Mouse (Mus musculus) stomach, embryonic 14.5 days (tissue): ENCODE data around the gene Tbc1d25. TPM values are rescaled to one million over a fixed set of nuclear protein-coding genes. Genes with fewer than 3 reads are reported as not detected.

Source experiments
- ATAC-seq: fragments of 200-750 bp; cut with Nextera tagmentation; 2 replicates; pipeline ENCODE4 v1.8.0; 2017; ENCODE audit warnings: low read depth, moderate TSS enrichment; ENCODE audit not compliant: insufficient number of reproducible peaks, insufficient read depth, low FRiP score
- H3K27ac ChIP-seq: fragments of 300-500 bp; sonication (generic); 2 replicates; pipeline ENCODE4 v1.5.1; 2014; ENCODE audit warnings: mild to moderate bottlenecking, low read length, moderate library complexity, mixed read lengths
- H3K27me3 ChIP-seq: fragments of 300-500 bp; sonication (generic); 2 replicates; pipeline ENCODE4 v1.6.1; 2014; ENCODE audit warnings: low read length, control low read depth, mixed read lengths; ENCODE audit not compliant: control insufficient read depth, insufficient read depth
- H3K36me3 ChIP-seq: fragments of 300-500 bp; sonication (generic); 2 replicates; pipeline ENCODE4 v1.6.1; 2014; ENCODE audit warnings: mild to moderate bottlenecking, control low read depth, low read length, moderate library complexity, mixed read lengths; ENCODE audit not compliant: control insufficient read depth, insufficient read depth
- H3K4me1 ChIP-seq: fragments of 300-500 bp; sonication (generic); 2 replicates; pipeline ENCODE4 v1.6.1; 2014; ENCODE audit warnings: low read length, control low read depth, mixed read lengths; ENCODE audit not compliant: control insufficient read depth, insufficient read depth
- H3K4me2 ChIP-seq: fragments of 300-500 bp; sonication (generic); replicated peaks from 2 replicates; pipeline ENCODE4 v1.6.1; 2014; ENCODE audit warnings: low read depth, low read length, control low read depth
- H3K4me3 ChIP-seq: fragments of 300-500 bp; sonication (generic); 2 replicates; pipeline ENCODE4 v1.5.1; 2014; ENCODE audit warnings: low read depth, low read length, control low read depth
- H3K9ac ChIP-seq: fragments of 300-500 bp; sonication (generic); replicated peaks from 2 replicates; pipeline ENCODE4 v1.6.1; 2014; ENCODE audit warnings: low read depth, mild to moderate bottlenecking, control low read depth, low read length, moderate library complexity, mixed read lengths
- H3K9me3 ChIP-seq: fragments of 300-500 bp; sonication (generic); 2 replicates; pipeline ENCODE4 v1.6.1; 2016; ENCODE audit warnings: low read depth, low read length, control low read depth; ENCODE audit not compliant: control insufficient read depth
- WGBS: fragments of 180-500 bp; shearing (Covaris S2); extraction: QIAGEN DNeasy Blood & Tissue Kit; methylation state at CpG from one replicate; pipeline ENCODE4 v1.1.7; 2014; 5-methylcytosine and 5-hydroxymethylcytosine counted together
- polyA plus RNA-seq: library from polyadenylated mRNA; unstranded; fragments of >200 nt; fragmentation: Nextera tagmentation; extraction: Ambion mirVana; gene quantifications from 2 replicates; pipeline ENCODE4 v1.2.1, GENCODE M21; 2014

The Tbc1d25 gene
- polyA plus RNA-seq, 1 experiment from 2014 or later: 14.6 TPM

GRCm38 (mm10) chrX:8192640-8193418, 16.8 kb upstream of the Tbc1d25 start:
- Histone ChIP-seq H3K9ac (peak overlapping the region; percentile 36), H3K27ac (no peak overlapping the region), H3K9me3 (no peaks in the 10 kb centered on the region), H3K4me1 (no peaks in the 10 kb centered on the region), H3K4me2 (peak overlapping the region; percentile 51), H3K4me3 (peak overlapping the region; percentile 43), H3K36me3 (no peaks in the 10 kb centered on the region), H3K27me3 (no peaks in the 10 kb centered on the region)
- peak; percentile 97 for ATAC-seq
- WGBS: 20% methylated on average over 38 of the region's 38 CpGs

GRCm38 (mm10) chrX:8192126-8192639, 16.2 kb upstream of the Tbc1d25 start:
- H3K9ac ChIP-seq: peak overlapping the region; percentile 36
- no peak overlapping the region for H3K27ac ChIP-seq
- no peak for ATAC-seq
- H3K4me2 ChIP-seq: peak overlapping the region; percentile 51
- H3K36me3 ChIP-seq: no peaks in the 10 kb centered on the region
- no peaks in the 10 kb centered on the region for H3K27me3 ChIP-seq
- H3K4me3 ChIP-seq: peak overlapping the region; percentile 43
- no peaks in the 10 kb centered on the region for H3K9me3 ChIP-seq
- 18% methylated on average over 13 of the region's 13 CpGs for WGBS
- no peaks in the 10 kb centered on the region for H3K4me1 ChIP-seq

- Histone ChIP-seq H3K9ac (no peak overlapping the region), H3K27ac (no peak overlapping the region)
- no peak for ATAC-seq
Observed at GRCm38 (mm10) chrX:8182871-8183540, 7.0 kb upstream of the Tbc1d25 start.

DNA sequence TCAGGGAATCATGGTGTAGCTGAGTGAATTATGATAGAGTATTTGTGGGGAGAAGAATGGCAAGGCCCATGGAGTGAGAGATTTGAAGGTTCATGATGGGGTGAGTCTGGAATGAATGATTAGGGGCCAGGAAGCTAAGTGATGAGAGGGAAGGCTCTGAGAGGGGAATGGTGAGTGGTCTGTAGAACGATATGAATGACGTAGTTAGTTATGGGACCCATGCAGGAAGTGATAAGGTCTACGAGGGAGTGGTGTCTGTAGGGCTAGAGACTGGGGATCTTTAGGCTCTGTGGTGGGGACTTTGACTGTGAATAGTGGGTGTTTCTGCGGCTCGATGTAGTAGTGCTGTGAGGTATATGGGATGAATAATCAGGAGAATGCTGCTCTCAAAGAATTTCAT, 3.7 kb upstream of the Tbc1d25 start:
- Histone ChIP-seq H3K4me2 (no peak overlapping the region), H3K27ac (no peak overlapping the region), H3K4me1 (0 out of 2 replicates have a peak, but pooled peaks cover 2% of the 10 kb centered on the region), H3K4me3 (no peak overlapping the region), H3K36me3 (no peaks in the 10 kb centered on the region), H3K9ac (no peak overlapping the region), H3K27me3 (no peaks in the 10 kb centered on the region), H3K9me3 (no peaks in the 10 kb centered on the region)
- ATAC-seq: no peak
- WGBS: 79% methylated on average over 5 of the region's 5 CpGs

More at GRCm38 (mm10) chrX:8182871-8183540, 7.0 kb upstream of the Tbc1d25 start:
- Histone ChIP-seq H3K4me2 (no peak overlapping the region), H3K4me3 (no peak overlapping the region), H3K4me1 (no peaks in the 10 kb centered on the region), H3K36me3 (no peaks in the 10 kb centered on the region), H3K9me3 (no peaks in the 10 kb centered on the region), H3K27me3 (no peaks in the 10 kb centered on the region)
- WGBS: 18% methylated on average over 7 of the region's 7 CpGs

- Histone ChIP-seq H3K4me2 (no peak overlapping the region), H3K4me1 (0 out of 2 replicates have a peak, but pooled peaks cover 4% of the 10 kb centered on the region), H3K4me3 (no peak overlapping the region), H3K27me3 (no peaks in the 10 kb centered on the region), H3K9me3 (no peaks in the 10 kb centered on the region), H3K9ac (no peak overlapping the region), H3K27ac (no peak overlapping the region), H3K36me3 (no peaks in the 10 kb centered on the region)
- ATAC-seq: no peak
- 90% methylated on average over 2 of the region's 2 CpGs for WGBS
Observed at GRCm38 (mm10) chrX:8178871-8179270, 2.9 kb upstream of the Tbc1d25 start.

DNA sequence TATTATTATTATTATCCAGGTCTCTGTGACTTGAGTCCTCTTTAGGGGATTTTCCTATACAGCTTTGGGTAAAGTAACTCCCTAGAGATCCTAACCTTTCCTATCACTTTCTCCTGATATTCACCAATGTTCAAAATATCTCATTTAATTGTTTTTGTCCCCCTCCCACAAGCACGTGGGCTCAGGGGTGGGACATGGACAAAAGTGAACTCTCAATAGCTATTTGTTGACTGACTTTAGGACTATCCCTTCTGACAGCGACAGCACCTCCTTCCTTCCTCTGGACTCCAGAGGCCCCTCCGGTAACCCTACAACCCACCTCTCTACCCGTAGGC, 845 bp downstream of the Tbc1d25 start:
- Histone ChIP-seq H3K4me2 (peak overlapping the region; percentile 48), H3K4me3 (peak overlapping the region; percentile 48), H3K27ac (no peak overlapping the region), H3K36me3 (no peaks in the 10 kb centered on the region; the same call in 1 of the 2 replicates), H3K9me3 (no peaks in the 10 kb centered on the region), H3K9ac (no peak overlapping the region; the same call in 1 of the 2 replicates), H3K4me1 (0 out of 2 replicates have a peak, but pooled peaks cover 4% of the 10 kb centered on the region), H3K27me3 (no peaks in the 10 kb centered on the region)
- WGBS: 9% methylated on average over 4 of the region's 4 CpGs
- no peak for ATAC-seq

DNA sequence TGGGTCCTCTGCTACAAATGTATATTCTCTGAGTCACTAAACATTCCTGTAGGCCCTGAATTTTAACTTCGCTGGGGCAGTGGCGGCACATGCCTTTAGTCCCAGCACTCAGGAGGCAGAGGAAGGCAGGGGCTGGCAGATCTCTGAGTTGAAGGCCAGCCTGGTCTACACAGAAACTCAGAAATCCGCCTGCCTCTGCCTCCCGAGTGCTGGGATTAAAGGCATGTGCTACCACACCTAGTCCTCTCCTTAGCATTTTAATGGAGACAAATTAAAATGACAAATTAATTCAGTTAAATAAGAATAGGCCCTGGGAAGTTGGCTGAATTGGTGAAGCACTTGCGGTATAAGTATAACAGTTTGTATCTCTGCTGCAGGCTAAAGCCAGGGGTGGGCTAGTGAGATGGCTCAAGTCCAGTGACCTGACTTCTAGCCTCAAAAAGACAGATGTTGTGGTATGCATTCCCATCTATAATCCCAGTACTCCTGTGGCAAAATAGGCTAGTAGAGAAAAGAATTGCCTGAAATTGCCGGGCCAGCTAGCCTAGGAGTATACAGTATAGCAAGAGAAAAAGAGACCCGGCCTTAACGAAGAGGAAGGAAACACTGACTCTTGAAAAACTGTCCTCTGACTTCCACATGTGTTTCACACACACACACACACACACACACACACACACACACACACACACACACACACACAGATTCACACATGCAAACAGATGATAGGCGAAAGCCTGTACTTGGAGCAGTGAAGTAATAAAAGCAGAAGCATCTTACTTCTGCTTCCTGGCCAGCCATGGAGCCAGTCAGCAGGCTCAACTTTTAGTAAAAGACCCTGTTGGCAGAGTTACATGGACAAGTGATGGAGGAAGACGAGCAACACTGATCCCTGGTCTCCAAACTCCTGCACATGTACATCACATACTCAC, 8.0 kb downstream of the Tbc1d25 start:
- H3K36me3 ChIP-seq: no peaks in the 10 kb centered on the region; the same call in 1 of the 2 replicates
- H3K4me1 ChIP-seq: no peaks in the 10 kb centered on the region
- ATAC-seq: no peak
- WGBS: 87% methylated on average over 10 of the region's 10 CpGs
- H3K9ac ChIP-seq: no peak overlapping the region
- H3K4me3 ChIP-seq: no peak overlapping the region
- no peaks in the 10 kb centered on the region for H3K27me3 ChIP-seq
- H3K27ac ChIP-seq: no peak overlapping the region
- H3K4me2 ChIP-seq: no peak overlapping the region
- no peaks in the 10 kb centered on the region for H3K9me3 ChIP-seq

GRCm38 (mm10) chrX:8164471-8164870, 11.5 kb downstream of the Tbc1d25 start:
- Histone ChIP-seq H3K4me1 (no peaks in the 10 kb centered on the region), H3K27me3 (no peaks in the 10 kb centered on the region), H3K4me2 (no peak overlapping the region), H3K4me3 (no peak overlapping the region), H3K9me3 (no peaks in the 10 kb centered on the region), H3K27ac (no peak overlapping the region), H3K36me3 (no peaks in the 10 kb centered on the region), H3K9ac (no peak overlapping the region)
- WGBS: 88% methylated on average over 4 of the region's 4 CpGs
- ATAC-seq: no peak
